Mouse (Mus musculus): ENCODE measurements around the gene Batf2.

The Batf2 gene

DNA sequence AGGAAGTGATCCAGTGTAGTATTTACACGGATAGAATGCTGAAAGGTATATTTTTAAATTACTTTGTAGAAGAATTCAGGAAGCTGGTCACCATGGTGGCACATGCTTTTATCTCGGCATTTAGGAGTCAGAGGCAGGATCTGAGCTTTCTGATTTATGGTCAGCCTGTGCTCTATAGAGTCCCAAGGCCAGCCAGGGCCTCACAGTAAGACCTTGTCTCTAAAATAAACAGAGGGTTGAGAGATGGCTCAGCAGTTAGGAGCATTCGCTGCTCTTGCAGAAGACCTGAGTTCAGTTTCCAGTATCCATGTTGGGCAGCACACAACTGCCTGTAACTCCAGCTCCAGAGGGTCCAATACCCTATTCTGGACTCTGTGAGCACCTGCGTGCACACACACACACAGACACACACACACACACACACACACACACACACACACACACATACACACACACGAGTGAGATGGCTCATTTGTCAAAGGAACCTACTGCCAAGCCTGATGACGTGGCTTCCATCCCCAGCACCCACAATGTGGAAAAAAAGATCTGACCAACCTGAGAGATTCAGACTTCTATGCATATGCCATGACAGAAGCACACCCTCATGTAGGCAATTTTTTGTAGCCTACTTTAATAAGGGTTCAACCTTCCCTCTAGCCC is 75.4 kb downstream of the Batf2 start:
- in situ Hi-C loops (cut with MboI, MseI) = no loop called here

DNA sequence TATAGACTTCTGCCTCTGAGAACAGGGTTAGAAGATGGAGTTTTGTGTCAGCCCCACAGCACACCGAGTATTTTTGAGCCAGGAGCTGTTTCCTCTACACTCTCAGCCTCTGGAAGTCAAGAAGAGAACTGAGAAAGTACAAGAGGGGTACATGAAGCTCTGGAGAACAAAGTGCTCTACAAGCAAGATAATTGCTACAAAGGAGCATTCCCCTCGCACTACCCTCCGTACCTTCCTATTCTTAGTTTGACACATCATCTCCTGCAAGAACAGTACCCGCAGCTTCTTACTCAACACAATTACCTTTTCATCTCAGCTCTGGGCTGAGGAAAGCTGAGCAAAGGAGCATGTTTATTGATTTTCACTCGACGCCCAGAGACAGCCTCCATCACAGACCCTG is 77.8 kb downstream of the Batf2 start:
- in situ Hi-C loops (cut with MboI, MseI) = no loop called here

Data from T-helper 1 cell (primary cell).